Mouse (Mus musculus): ENCODE results near the gene Fbxw5. TPM values are rescaled to one million over a fixed set of nuclear protein-coding genes. Genes with fewer than 3 reads are reported as not detected.
A peak's percentile ranks its signal among the peaks of the same experiment; 100 is the strongest.

Fbxw5 gene
- total and polyA plus RNA-seq, 3 experiments, result 29.2 to 65.6 TPM; not detected in 1

DNA sequence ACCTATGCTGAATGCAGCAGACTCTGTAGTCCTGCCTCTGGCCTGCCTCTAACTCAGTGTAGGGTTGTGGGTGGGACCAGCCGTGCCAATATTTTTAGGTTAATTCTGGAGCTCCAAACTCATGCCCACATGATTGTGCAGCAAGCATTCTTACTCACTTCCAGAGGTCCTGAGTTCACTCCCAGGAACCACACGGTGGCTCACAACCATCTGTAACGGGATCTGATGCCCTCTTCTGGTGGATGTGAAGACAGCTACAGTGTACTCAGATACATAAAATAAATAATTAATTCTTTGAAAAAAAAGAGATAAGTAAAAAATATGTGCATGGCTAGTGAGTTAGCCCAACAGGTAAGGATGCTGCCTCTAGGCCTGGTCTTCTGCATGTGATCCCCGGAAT, 4.1 kb upstream of the Fbxw5 start:
- Histone ChIP-seq H3K4me1 (ENCODE audit: control insufficient read depth in 1 of 2, insufficient read depth in 2 of 2, low read length in 2 of 2) (peaks cover 10 to 23% of the 10 kb centered on the region in 2 experiments), H3K27me3 (ENCODE audit: control insufficient read depth in 1 of 2, insufficient read depth in 2 of 2, low read length in 2 of 2) (no peaks in the 10 kb centered on the region), H3K36me3 (ENCODE audit: control insufficient read depth in 1 of 2, insufficient read depth in 2 of 2, low read length in 2 of 2) (peaks cover 0 to 16% of the 10 kb centered on the region in 2 experiments; a peak in 2 of 4 replicates), H3K79me2 (ENCODE audit: control insufficient read depth, insufficient read depth, low read length, poor library complexity) (peaks cover 8% of the 10 kb centered on the region), H3K9me3 (replicated peaks; ENCODE audit: insufficient read depth, low read length) (no peaks in the 10 kb centered on the region), H3K27ac (ENCODE audit: control insufficient read depth, low read depth, low read length) (no peak overlapping the region), H3K9ac (ENCODE audit: control insufficient read depth, low read depth, low read length, poor library complexity, severe bottlenecking) (no peak overlapping the region), H3K4me3 (ENCODE audit: control insufficient read depth in 1 of 2, insufficient read depth in 1 of 2, low read depth in 2 of 2, low read length in 2 of 2) (no peak overlapping the region)
- peak; percentile 68 for DNase-seq (ENCODE audit: low read depth, low spot score)
- TF ChIP-seq ZKSCAN1 (IDR thresholded peaks at IDR 0.05; ENCODE audit: low read depth, low read length) (no peak), RAD21 (IDR thresholded peaks at IDR 0.05; ENCODE audit: low read depth, low read length) (peak; percentile 37), CTCF (IDR thresholded peaks at IDR 0.05 in 2 of 3, conservative IDR thresholded peaks at IDR 0.05 in 1 of 3; ENCODE audit: control insufficient read depth in 1 of 3, insufficient read depth in 1 of 3, low read depth in 2 of 3, low read length in 3 of 3, poor library complexity in 1 of 3, severe bottlenecking in 1 of 3) (peak; percentile 13 to 72 (median 49); a peak in 4 of 6 replicates), ZMIZ1 (IDR thresholded peaks at IDR 0.05; ENCODE audit: low read depth, low read length) (no peak), EP300 (IDR thresholded peaks at IDR 0.05; ENCODE audit: low read depth in 1 of 2, low read length in 2 of 2) (no peak), ELF1 (IDR thresholded peaks at IDR 0.05; ENCODE audit: low read depth, low read length) (no peak), GABPA (IDR thresholded peaks at IDR 0.05; ENCODE audit: low read depth, low read length) (no peak), CHD1 (IDR thresholded peaks at IDR 0.05; ENCODE audit: low read depth, low read length) (no peak), SIN3A (IDR thresholded peaks at IDR 0.05; ENCODE audit: low read length) (peak; percentile 35; the same call in 1 of the 2 replicates), ZC3H11A (IDR thresholded peaks at IDR 0.05; ENCODE audit: low read depth, low read length) (peak; percentile 34), MYC (IDR thresholded peaks at IDR 0.05; ENCODE audit: low read depth, low read length) (0 out of 2 replicates have a peak, but pooled peaks have one; percentile 28), MAZ (IDR thresholded peaks at IDR 0.05; ENCODE audit: low read depth, low read length) (no peak), RCOR1 (IDR thresholded peaks at IDR 0.05; ENCODE audit: low read depth, low read length) (no peak), BHLHE40 (IDR thresholded peaks at IDR 0.05; ENCODE audit: borderline replicate concordance, low read depth, low read length) (no peak), SMC3 (IDR thresholded peaks at IDR 0.05; ENCODE audit: low read depth, low read length) (peak; percentile 60), ZNF384 (IDR thresholded peaks at IDR 0.05; ENCODE audit: low read depth, low read length) (0 out of 2 replicates have a peak, but pooled peaks have one; percentile 40)

DNA sequence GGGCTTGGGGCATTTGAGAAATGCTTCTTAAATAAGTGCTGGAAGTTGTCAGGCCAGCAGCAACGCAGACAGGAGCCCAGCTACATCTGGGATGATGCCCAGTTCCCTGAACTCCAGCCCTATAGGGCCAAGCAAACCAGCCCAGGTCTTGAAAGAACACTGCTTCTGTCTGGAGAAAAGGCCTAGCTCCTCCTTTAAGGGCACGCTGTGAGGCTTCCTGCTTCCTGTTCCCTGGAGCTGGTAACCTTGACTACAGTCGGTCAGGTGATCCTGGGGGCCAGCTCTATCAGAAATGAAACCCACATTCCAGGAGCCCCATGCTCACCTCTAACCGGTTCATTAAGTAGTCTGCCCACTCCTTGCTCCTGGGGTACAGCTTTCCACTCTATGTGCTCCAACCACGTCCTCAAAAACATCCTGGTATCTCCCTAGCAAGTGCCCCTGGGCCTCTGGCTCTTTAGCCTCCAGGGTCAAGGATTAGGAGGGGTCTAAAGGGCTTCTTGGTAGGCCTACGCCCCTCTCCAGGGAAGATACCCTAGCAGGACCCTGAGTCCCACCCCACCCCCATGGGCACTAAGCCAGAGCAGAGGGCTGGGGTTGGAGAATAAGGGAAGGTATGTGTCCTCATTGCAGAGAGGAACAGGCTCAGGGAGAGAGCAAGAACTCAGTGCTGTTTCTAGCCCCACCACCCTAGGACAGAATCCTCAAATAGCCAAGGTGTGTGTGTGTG, 2.5 kb upstream of the Fbxw5 start:
- H3K27me3 ChIP-seq (ENCODE audit: control insufficient read depth in 1 of 2, insufficient read depth in 2 of 2, low read length in 2 of 2), result no peaks in the 10 kb centered on the region
- peaks cover 10 to 36% of the 10 kb centered on the region in 2 experiments for H3K4me1 ChIP-seq (ENCODE audit: control insufficient read depth in 1 of 2, insufficient read depth in 2 of 2, low read length in 2 of 2)
- H3K9me3 ChIP-seq (replicated peaks; ENCODE audit: insufficient read depth, low read length), result no peaks in the 10 kb centered on the region
- H3K27ac ChIP-seq (ENCODE audit: control insufficient read depth, low read depth, low read length), result peak overlapping the region; percentile 74
- peaks cover 9% of the 10 kb centered on the region for H3K79me2 ChIP-seq (ENCODE audit: control insufficient read depth, insufficient read depth, low read length, poor library complexity)
- H3K9ac ChIP-seq (ENCODE audit: control insufficient read depth, low read depth, low read length, poor library complexity, severe bottlenecking), result peak overlapping the region; percentile 62
- TF ChIP-seq ZC3H11A (IDR thresholded peaks at IDR 0.05; ENCODE audit: low read depth, low read length), result no peak
- TF ChIP-seq MXI1 (IDR thresholded peaks at IDR 0.05; ENCODE audit: low read depth, low read length), result peak; percentile 58; the same call in 1 of the 2 replicates
- peak in 1 of 2 experiments; percentile 49; a peak in 1 of 4 replicates for TF ChIP-seq USF2 (IDR thresholded peaks at IDR 0.05; ENCODE audit: borderline replicate concordance in 1 of 2, insufficient read depth in 1 of 2, low read depth in 1 of 2, low read length in 2 of 2)
- no peak for TF ChIP-seq GABPA (IDR thresholded peaks at IDR 0.05; ENCODE audit: low read depth, low read length)
- TF ChIP-seq SIN3A (IDR thresholded peaks at IDR 0.05; ENCODE audit: low read length), result peak; percentile 45; the same call in 1 of the 2 replicates
- TF ChIP-seq NELFE (IDR thresholded peaks at IDR 0.05; ENCODE audit: low read depth, low read length), result peak; percentile 52; the same call in 1 of the 2 replicates
- peak; percentile 73 for TF ChIP-seq HCFC1 (IDR thresholded peaks at IDR 0.05; ENCODE audit: low read depth, low read length)
- no peak for TF ChIP-seq TAL1 (IDR thresholded peaks at IDR 0.05; ENCODE audit: low read length)
- peak; percentile 93 for TF ChIP-seq USF1 (IDR thresholded peaks at IDR 0.05; ENCODE audit: low read depth, low read length)
- TF ChIP-seq ELF1 (IDR thresholded peaks at IDR 0.05; ENCODE audit: low read depth, low read length), result peak; percentile 92
- 0 out of 2 replicates have a peak, but pooled peaks have one; percentile 21 for TF ChIP-seq NRF1 (IDR thresholded peaks at IDR 0.05; ENCODE audit: insufficient read depth, low read depth, low read length, poor library complexity, severe bottlenecking)
- TF ChIP-seq POLR2AphosphoS2 (IDR thresholded peaks at IDR 0.05; ENCODE audit: low read length), result no peak
- peak in 1 of 2 experiments; percentile 57; a peak in 1 of 4 replicates for TF ChIP-seq POLR2A (IDR thresholded peaks at IDR 0.05; ENCODE audit: control insufficient read depth in 1 of 2, insufficient read depth in 1 of 2, low read depth in 1 of 2, low read length in 2 of 2, poor library complexity in 1 of 2)
- TF ChIP-seq CTCF (IDR thresholded peaks at IDR 0.05 in 2 of 3, conservative IDR thresholded peaks at IDR 0.05 in 1 of 3; ENCODE audit: control insufficient read depth in 1 of 3, insufficient read depth in 1 of 3, low read depth in 2 of 3, low read length in 3 of 3, poor library complexity in 1 of 3, severe bottlenecking in 1 of 3), result no peak
- TF ChIP-seq TBP (IDR thresholded peaks at IDR 0.05; ENCODE audit: low read depth, low read length), result peak; percentile 72
- no peak for TF ChIP-seq MYB (IDR thresholded peaks at IDR 0.05; ENCODE audit: low read depth, low read length)
- H3K4me3 ChIP-seq (ENCODE audit: control insufficient read depth in 1 of 2, insufficient read depth in 1 of 2, low read depth in 2 of 2, low read length in 2 of 2), result peak overlapping the region; percentile 15 to 27
- peak; percentile 79 for DNase-seq (ENCODE audit: low read depth, low spot score)
- peaks cover 0 to 29% of the 10 kb centered on the region in 2 experiments; a peak in 2 of 4 replicates for H3K36me3 ChIP-seq (ENCODE audit: control insufficient read depth in 1 of 2, insufficient read depth in 2 of 2, low read length in 2 of 2)
